Mouse (Mus musculus) erythroblast, embryonic 14.5 days (primary cell): ENCODE results near the gene Mcu.

Experiments used
- GATA1 ChIP-seq: IDR thresholded peaks from 2 replicates; pipeline ENCODE4 v1.6.1; 2012; ENCODE audit warnings: low read length, inconsistent platforms, mixed read lengths
- TAL1 ChIP-seq: IDR thresholded peaks from 3 replicates; pipeline ENCODE4 v1.6.1; 2012; ENCODE audit warnings: low read length, inconsistent platforms, mixed read lengths

- TF ChIP-seq TAL1 = no peak
- no peak for TF ChIP-seq GATA1
These were observed 89.2 kb downstream of the Mcu start for GRCm38 (mm10) chr10:59527311-59527710.
